Mouse (Mus musculus) CH12.LX (cell line): ENCODE results near the gene Cnn2. TPM values are rescaled to one million over a fixed set of nuclear protein-coding genes. Genes with fewer than 3 reads are reported as not detected.

Experiments
- DNase-seq: peaks from one replicate; pipeline ENCODE4 v3.0.0-alpha.2; 2013; ENCODE audit errors: extremely low read depth
- H3K27ac ChIP-seq: 2 replicates; pipeline ENCODE4 v1.5.1; 2012; ENCODE audit warnings: low read depth, mild to moderate bottlenecking, control low read depth, moderate library complexity; ENCODE audit not compliant: insufficient read depth
- H3K27me3 ChIP-seq: replicated peaks from 2 replicates; pipeline ENCODE3; 2012; ENCODE audit warnings: inconsistent platforms
- H3K36me3 ChIP-seq, 2 experiments: replicated peaks in 1 of 2; 2 replicates each; pipeline versions ENCODE3 to v1.6.1; 2012; ENCODE audit warnings: inconsistent platforms in 1 of 2, low read length in 1 of 2, mild to moderate bottlenecking in 1 of 2, mixed read lengths in 1 of 2, moderate library complexity in 1 of 2; ENCODE audit not compliant: control insufficient read depth in 1 of 2, insufficient read depth in 1 of 2
- H3K4me1 ChIP-seq, 2 experiments: 2 replicates each; pipeline ENCODE4 v1.6.1; 2012; ENCODE audit warnings: inconsistent platforms in 1 of 2, moderate library complexity in 1 of 2; ENCODE audit not compliant: insufficient read depth in 2 of 2, control insufficient read depth in 1 of 2
- H3K4me2 ChIP-seq: 2 replicates; pipeline ENCODE4 v1.6.1; 2012; ENCODE audit warnings: low read depth, mild to moderate bottlenecking, control low read depth; ENCODE audit not compliant: poor library complexity, insufficient read depth, severe bottlenecking
- H3K4me3 ChIP-seq, 3 experiments: fragments of 150-350 bp in 1 of 3; sonication (generic) in 1 of 3; replicated peaks in 1 of 3; 2 replicates each; pipeline versions ENCODE3 to v1.5.1; 2011 to 2012; ENCODE audit warnings: low read depth in 2 of 3, low read length in 2 of 3, mild to moderate bottlenecking in 2 of 3, moderate library complexity in 2 of 3, control low read depth in 1 of 3, improper control_type of control experiment in 1 of 3, inconsistent platforms in 1 of 3, mixed read lengths in 1 of 3; ENCODE audit not compliant: poor library complexity in 1 of 3
- H3K79me2 ChIP-seq: replicated peaks from 2 replicates; pipeline ENCODE4 v1.6.1; 2012; ENCODE audit warnings: mild to moderate bottlenecking, moderate library complexity; ENCODE audit not compliant: control insufficient read depth, poor library complexity, insufficient read depth, severe bottlenecking; ENCODE audit errors: extremely low read depth
- H3K9ac ChIP-seq: 2 replicates; pipeline ENCODE4 v1.6.1; 2012; ENCODE audit warnings: low read depth, mild to moderate bottlenecking, control low read depth, moderate library complexity; ENCODE audit not compliant: insufficient read depth
- H3K9me3 ChIP-seq: replicated peaks from 2 replicates; pipeline ENCODE3; 2012; ENCODE audit warnings: low read length, inconsistent platforms, mixed read lengths
- BHLHE40 ChIP-seq: IDR thresholded peaks from 2 replicates; pipeline ENCODE4 v1.6.1; 2011; ENCODE audit warnings: mild to moderate bottlenecking, low read depth, low read length, improper control_type of control experiment
- CHD1 ChIP-seq: IDR thresholded peaks from 2 replicates; pipeline ENCODE4 v1.6.1; 2012; ENCODE audit warnings: low read depth, low read length, improper control_type of control experiment, inconsistent platforms
- CHD2 ChIP-seq: IDR thresholded peaks from 2 replicates; pipeline ENCODE4 v1.6.1; 2011; ENCODE audit warnings: low read length, improper control_type of control experiment
- CTCF ChIP-seq, 2 experiments: IDR thresholded peaks in 1 of 2; conservative IDR thresholded peaks in 1 of 2; 2 replicates each; pipeline ENCODE4 v1.5.1; 2011 to 2012; ENCODE audit warnings: low read depth in 2 of 2, low read length in 2 of 2, improper control_type of control experiment in 1 of 2, inconsistent platforms in 1 of 2, mild to moderate bottlenecking in 1 of 2, moderate library complexity in 1 of 2
- E2F4 ChIP-seq: IDR thresholded peaks from 2 replicates; pipeline ENCODE4 v1.6.1; 2011; ENCODE audit warnings: low read depth, low read length, improper control_type of control experiment; ENCODE audit not compliant: insufficient replicate concordance
- ELF1 ChIP-seq: IDR thresholded peaks from 2 replicates; pipeline ENCODE4 v1.6.1; 2014; ENCODE audit warnings: low read depth, mild to moderate bottlenecking, inconsistent platforms, low read length, improper control_type of control experiment
- EP300 ChIP-seq: IDR thresholded peaks from 2 replicates; pipeline ENCODE4 v1.6.1; 2011; ENCODE audit warnings: low read length, improper control_type of control experiment
- ETS1 ChIP-seq: conservative IDR thresholded peaks from 2 replicates; pipeline ENCODE4 v1.6.1; 2012; ENCODE audit warnings: low read depth, mild to moderate bottlenecking, inconsistent platforms, low read length, improper control_type of control experiment, moderate library complexity
- GABPA ChIP-seq: IDR thresholded peaks from 2 replicates; pipeline ENCODE4 v1.6.1; 2012; ENCODE audit warnings: low read depth, low read length, improper control_type of control experiment, inconsistent platforms; ENCODE audit not compliant: insufficient replicate concordance
- HCFC1 ChIP-seq: IDR thresholded peaks from 2 replicates; pipeline ENCODE4 v1.6.1; 2012; ENCODE audit warnings: low read depth, mild to moderate bottlenecking, inconsistent platforms, low read length, improper control_type of control experiment
- IRF4 ChIP-seq: IDR thresholded peaks from 2 replicates; pipeline ENCODE4 v1.6.1; 2014; ENCODE audit warnings: low read depth, mild to moderate bottlenecking, inconsistent platforms, low read length, improper control_type of control experiment
- JUN ChIP-seq: IDR thresholded peaks from 2 replicates; pipeline ENCODE4 v1.6.1; 2011; ENCODE audit warnings: low read depth, mild to moderate bottlenecking, low read length, improper control_type of control experiment, moderate library complexity; ENCODE audit not compliant: insufficient read depth
- JUND ChIP-seq: conservative IDR thresholded peaks from 2 replicates; pipeline ENCODE4 v1.6.1; 2011; ENCODE audit warnings: low read depth, low read length, improper control_type of control experiment
- KAT2A ChIP-seq: IDR thresholded peaks from 2 replicates; pipeline ENCODE4 v1.6.1; 2012; ENCODE audit warnings: low read length, improper control_type of control experiment, inconsistent platforms; ENCODE audit not compliant: insufficient replicate concordance
- MAFK ChIP-seq: IDR thresholded peaks from 2 replicates; pipeline ENCODE4 v1.6.1; 2011; ENCODE audit warnings: low read length, improper control_type of control experiment; ENCODE audit not compliant: insufficient replicate concordance
- MAX ChIP-seq: IDR thresholded peaks from 2 replicates; pipeline ENCODE4 v1.6.1; 2011; ENCODE audit warnings: low read length, improper control_type of control experiment
- MAZ ChIP-seq: IDR thresholded peaks from 2 replicates; pipeline ENCODE4 v1.6.1; 2012; ENCODE audit warnings: low read depth, mild to moderate bottlenecking, inconsistent platforms, low read length, improper control_type of control experiment, moderate library complexity
- MEF2A ChIP-seq: IDR thresholded peaks from 2 replicates; pipeline ENCODE4 v1.6.1; 2014; ENCODE audit warnings: low read depth, mild to moderate bottlenecking, inconsistent platforms, low read length, improper control_type of control experiment, borderline replicate concordance
- MXI1 ChIP-seq: IDR thresholded peaks from 2 replicates; pipeline ENCODE4 v1.6.1; 2011; ENCODE audit warnings: mild to moderate bottlenecking, low read depth, low read length, improper control_type of control experiment
- MYC ChIP-seq: IDR thresholded peaks from 2 replicates; pipeline ENCODE4 v1.6.1; 2011; ENCODE audit warnings: low read depth, mild to moderate bottlenecking, improper control_type of control experiment, low read length
- NELFE ChIP-seq: IDR thresholded peaks from 2 replicates; pipeline ENCODE4 v1.6.1; 2011; ENCODE audit warnings: low read depth, low read length, improper control_type of control experiment
- NRF1 ChIP-seq: IDR thresholded peaks from 2 replicates; pipeline ENCODE4 v1.6.1; 2014; ENCODE audit warnings: low read depth, mild to moderate bottlenecking, inconsistent platforms, low read length, improper control_type of control experiment, moderate library complexity
- PAX5 ChIP-seq: IDR thresholded peaks from 2 replicates; pipeline ENCODE4 v1.6.1; 2012; ENCODE audit warnings: low read length, inconsistent platforms, mixed read lengths
- POLR2A ChIP-seq: IDR thresholded peaks from 2 replicates; pipeline ENCODE4 v1.6.1; 2011; ENCODE audit warnings: low read depth, mild to moderate bottlenecking, improper control_type of control experiment, low read length
- POLR2AphosphoS2 ChIP-seq: IDR thresholded peaks from 2 replicates; pipeline ENCODE4 v1.6.1; 2011; ENCODE audit warnings: low read depth, low read length, improper control_type of control experiment
- RAD21 ChIP-seq: IDR thresholded peaks from 2 replicates; pipeline ENCODE4 v1.6.1; 2011; ENCODE audit warnings: low read depth, mild to moderate bottlenecking, low read length, improper control_type of control experiment, moderate library complexity
- RCOR1 ChIP-seq: conservative IDR thresholded peaks from 2 replicates; pipeline ENCODE4 v1.6.1; 2012; ENCODE audit warnings: low read depth, mild to moderate bottlenecking, inconsistent platforms, low read length, improper control_type of control experiment
- SIN3A ChIP-seq: IDR thresholded peaks from 2 replicates; pipeline ENCODE4 v1.6.1; 2012; ENCODE audit warnings: low read length, improper control_type of control experiment, inconsistent platforms
- SMC3 ChIP-seq: IDR thresholded peaks from 2 replicates; pipeline ENCODE4 v1.6.1; 2011; ENCODE audit warnings: low read depth, low read length, improper control_type of control experiment
- TBP ChIP-seq: conservative IDR thresholded peaks from 2 replicates; pipeline ENCODE4 v1.6.1; 2011; ENCODE audit warnings: low read depth, low read length, improper control_type of control experiment
- TCF12 ChIP-seq: IDR thresholded peaks from 2 replicates; pipeline ENCODE4 v1.6.1; 2014; ENCODE audit warnings: low read depth, mild to moderate bottlenecking, inconsistent platforms, low read length, improper control_type of control experiment
- UBTF ChIP-seq: IDR thresholded peaks from 2 replicates; pipeline ENCODE4 v1.6.1; 2012; ENCODE audit warnings: low read depth, mild to moderate bottlenecking, inconsistent platforms, low read length, improper control_type of control experiment, moderate library complexity
- USF1 ChIP-seq: IDR thresholded peaks from 2 replicates; pipeline ENCODE4 v1.6.1; 2014; ENCODE audit warnings: low read depth, mild to moderate bottlenecking, inconsistent platforms, low read length, improper control_type of control experiment
- USF2 ChIP-seq: conservative IDR thresholded peaks from 2 replicates; pipeline ENCODE4 v1.6.1; 2011; ENCODE audit warnings: low read depth, low read length, improper control_type of control experiment
- ZC3H11A ChIP-seq: IDR thresholded peaks from 2 replicates; pipeline ENCODE4 v1.6.1; 2012; ENCODE audit warnings: low read depth, mild to moderate bottlenecking, inconsistent platforms, low read length, improper control_type of control experiment
- ZKSCAN1 ChIP-seq: IDR thresholded peaks from 2 replicates; pipeline ENCODE4 v1.6.1; 2012; ENCODE audit warnings: low read depth, inconsistent platforms, low read length, improper control_type of control experiment, borderline replicate concordance
- ZMIZ1 ChIP-seq: IDR thresholded peaks from 2 replicates; pipeline ENCODE4 v1.6.1; 2012; ENCODE audit warnings: low read depth, mild to moderate bottlenecking, inconsistent platforms, low read length, improper control_type of control experiment
- ZNF384 ChIP-seq: IDR thresholded peaks from 2 replicates; pipeline ENCODE4 v1.6.1; 2012; ENCODE audit warnings: low read depth, low read length, improper control_type of control experiment, inconsistent platforms
- dilution Hi-C: fragments of 300-500 bp; cut with MboI; formaldehyde crosslinking; loops from 2 replicates; pipeline ENCODE4 v1.14.3; 2020; ENCODE audit warnings: low sequenced_read_pairs; ENCODE audit not compliant: extremely low pct_unique_long_range_greater_than_20kb, extremely low pct_ligation_motif_present
- in situ Hi-C: fragments of 300-500 bp; cut with MboI; formaldehyde crosslinking; loops from 3 replicates; pipeline ENCODE4 v1.14.3; 2019; ENCODE audit warnings: low sequenced_read_pairs, low pct_ligation_motif_present, low pct_unique_long_range_greater_than_20kb, mixed read lengths
- polyA plus RNA-seq: library from polyadenylated mRNA; unstranded; fragments of >175 nt; gene quantifications from 2 replicates; pipeline ENCODE4 v1.2.1, GENCODE M21; 2012; ENCODE audit warnings: low read depth; ENCODE audit not compliant: insufficient read length
- total RNA-seq, 2 experiments: library from RNA; depleted of rRNA; stranded (reverse); fragments of 300-350 nt in 1 of 2; fragments of >200 nt in 1 of 2; gene quantifications; 2 replicates each; pipeline ENCODE4 v1.2.3; 2012 to 2014

Gene Cnn2
- total and polyA plus RNA-seq, 3 experiments = 26.9 to 62.7 (median 49.0) TPM

GRCm38 (mm10) chr10:80017361-80017760, 29.0 kb downstream of the Cnn2 start:
- H3K27ac ChIP-seq = peak overlapping the region; percentile 62
- peaks cover 42 to 75% of the 10 kb centered on the region in 2 experiments for H3K36me3 ChIP-seq
- H3K4me3 ChIP-seq = peak overlapping the region; percentile 77 to 81 (median 80)

GRCm38 (mm10) chr10:80017771-80018170, 29.4 kb downstream of the Cnn2 start:
- H3K4me2 ChIP-seq = peak overlapping the region; percentile 85
- H3K9ac ChIP-seq = peak overlapping the region; percentile 86
- TF ChIP-seq MXI1 = no peak
- no peak for TF ChIP-seq JUN
- TF ChIP-seq POLR2AphosphoS2 = no peak
- no peak for TF ChIP-seq MAZ
- TF ChIP-seq SIN3A = no peak
- TF ChIP-seq USF1 = no peak
- TF ChIP-seq MEF2A = no peak
- no peak for TF ChIP-seq KAT2A
- no peak for TF ChIP-seq USF2
- no peak for TF ChIP-seq MAFK
- no peak for TF ChIP-seq ZKSCAN1
- no peak for TF ChIP-seq RAD21
- no peak for TF ChIP-seq CTCF (conservative IDR thresholded peaks at IDR 0.05 in 1 of 2, IDR thresholded peaks at IDR 0.05 in 1 of 2; ENCODE audit: low read depth in 2 of 2, low read length in 2 of 2)
- TF ChIP-seq ELF1 = no peak
- TF ChIP-seq NELFE = no peak
- TF ChIP-seq MAX = no peak
- TF ChIP-seq CHD1 = no peak
- TF ChIP-seq SMC3 = no peak
- TF ChIP-seq ZC3H11A = no peak
- TF ChIP-seq POLR2A = no peak
- no peaks in the 10 kb centered on the region for H3K27me3 ChIP-seq
- dilution Hi-C loops = no loop called here
- in situ Hi-C loops = no loop called here
- peak overlapping the region; percentile 62 for H3K27ac ChIP-seq
- peaks cover 8% of the 10 kb centered on the region for H3K79me2 ChIP-seq
- H3K4me1 ChIP-seq = peaks cover 12 to 34% of the 10 kb centered on the region in 2 experiments
- no peak for DNase-seq
- H3K9me3 ChIP-seq = no peaks in the 10 kb centered on the region
- peak overlapping the region; percentile 11 to 80 (median 77) for H3K4me3 ChIP-seq
- H3K36me3 ChIP-seq = peaks cover 44 to 76% of the 10 kb centered on the region in 2 experiments

More at GRCm38 (mm10) chr10:80017361-80017760, 29.0 kb downstream of the Cnn2 start:
- peak; percentile 70 for DNase-seq
- H3K9ac ChIP-seq = peak overlapping the region; percentile 86
- H3K4me1 ChIP-seq = peaks cover 12 to 34% of the 10 kb centered on the region in 2 experiments
- TF ChIP-seq USF1 (no peak), RCOR1 (no peak), MAFK (no peak), RAD21 (no peak), IRF4 (peak; percentile 10; the same call in 1 of the 2 replicates), ETS1 (no peak), CHD2 (peak; percentile 69), CHD1 (no peak), ZC3H11A (no peak), SMC3 (no peak), SIN3A (peak; percentile 33; the same call in 1 of the 2 replicates), UBTF (no peak), MXI1 (no peak), MAZ (peak; percentile 90), ELF1 (peak; percentile 85), E2F4 (no peak), CTCF (conservative IDR thresholded peaks at IDR 0.05 in 1 of 2, IDR thresholded peaks at IDR 0.05 in 1 of 2; ENCODE audit: low read depth in 2 of 2, low read length in 2 of 2) (no peak), ZMIZ1 (no peak), USF2 (no peak), EP300 (no peak), JUN (no peak), POLR2AphosphoS2 (no peak), BHLHE40 (0 out of 2 replicates have a peak, but pooled peaks have one; percentile 7), PAX5 (no peak), TBP (no peak), HCFC1 (no peak), ZKSCAN1 (no peak), KAT2A (no peak), MAX (no peak), JUND (no peak), MYC (no peak), GABPA (no peak), NELFE (no peak), NRF1 (no peak), MEF2A (no peak), TCF12 (no peak; the same call in 1 of the 2 replicates), POLR2A (no peak), ZNF384 (no peak)
- TF ChIP-seq, all 38 proteins: peak for 6
- peak overlapping the region; percentile 85 for H3K4me2 ChIP-seq
- no peaks in the 10 kb centered on the region for H3K27me3 ChIP-seq
- in situ Hi-C loops (no loop called here), dilution Hi-C loops (no loop called here)
- peaks cover 8% of the 10 kb centered on the region for H3K79me2 ChIP-seq
- no peaks in the 10 kb centered on the region for H3K9me3 ChIP-seq
